Mouse (Mus musculus) cerebellum, adult 2 months (tissue): ENCODE measurements around the gene Aes.

Experiments used
- CTCF ChIP-seq: fragments of 200-500 bp; IDR thresholded peaks from 2 replicates; pipeline ENCODE4 v1.5.1; 2011; ENCODE audit warnings: low read depth, mild to moderate bottlenecking, control low read depth, low read length, moderate library complexity, borderline replicate concordance; ENCODE audit not compliant: insufficient read depth
- POLR2A ChIP-seq: fragments of 200-500 bp; IDR thresholded peaks from 2 replicates; pipeline ENCODE4 v1.6.1; 2011; ENCODE audit warnings: low read length, control low read depth, borderline replicate concordance; ENCODE audit not compliant: insufficient read depth

- no peak for TF ChIP-seq POLR2A
- no peak for TF ChIP-seq CTCF
Measured at GRCm38 (mm10) chr10:81601396-81601905, 42.2 kb downstream of the Aes start.
